Mouse (Mus musculus) spleen, adult 2 months (tissue): Measurements from ENCODE around the gene Iffo2. TPM values are rescaled to one million over a fixed set of nuclear protein-coding genes. Genes with fewer than 3 reads are reported as not detected.

Experiments used
- DNase-seq, 2 experiments: peaks; one replicate each; pipeline versions ENCODE4 v3.0.0 to v3.0.0-alpha.2; 2012 to 2021; ENCODE audit warnings: low spot score in 2 of 2, low read depth in 1 of 2
- H3K27ac ChIP-seq: fragments of 200-500 bp; 2 replicates; pipeline ENCODE4 v1.5.1; 2012; ENCODE audit warnings: low read length, inconsistent platforms; ENCODE audit not compliant: insufficient read depth
- H3K27me3 ChIP-seq: fragments of 200-500 bp; 2 replicates; pipeline ENCODE4 v1.6.1; 2012; ENCODE audit warnings: mild to moderate bottlenecking, moderate library complexity, low read length, inconsistent platforms; ENCODE audit not compliant: control insufficient read depth, insufficient read depth
- H3K36me3 ChIP-seq: fragments of 200-500 bp; 2 replicates; pipeline ENCODE4 v1.6.1; 2012; ENCODE audit warnings: mild to moderate bottlenecking, low read length, inconsistent platforms; ENCODE audit not compliant: control insufficient read depth, insufficient read depth
- H3K4me1 ChIP-seq: fragments of 200-500 bp; 2 replicates; pipeline ENCODE4 v1.6.1; 2011; ENCODE audit warnings: inconsistent platforms; ENCODE audit not compliant: control insufficient read depth, insufficient read depth, insufficient read length
- H3K4me3 ChIP-seq: fragments of 200-500 bp; 2 replicates; pipeline ENCODE4 v1.5.1; 2011; ENCODE audit warnings: mild to moderate bottlenecking, inconsistent platforms; ENCODE audit not compliant: insufficient read depth, insufficient read length; ENCODE audit errors: extremely low read depth
- CTCF ChIP-seq: fragments of 200-500 bp; IDR thresholded peaks from 2 replicates; pipeline ENCODE4 v1.5.1; 2011; ENCODE audit warnings: mild to moderate bottlenecking, inconsistent platforms; ENCODE audit not compliant: insufficient read depth, insufficient read length, insufficient replicate concordance; ENCODE audit errors: extremely low read depth
- POLR2A ChIP-seq: fragments of 200-500 bp; IDR thresholded peaks from 2 replicates; pipeline ENCODE4 v1.6.1; 2011; ENCODE audit warnings: low read depth, low read length, inconsistent platforms
- WGBS: fragments of 180-500 bp; shearing (Covaris S2); methylation state at CpG from one replicate; pipeline ENCODE4 v1.1.7; 2018; 5-methylcytosine and 5-hydroxymethylcytosine counted together
- polyA plus RNA-seq: library from polyadenylated mRNA; depleted of rRNA; stranded (reverse); fragments of >200 nt; gene quantifications from 2 replicates; pipeline ENCODE4 v1.2.3, GENCODE M21; 2012

The Iffo2 gene
- polyA plus RNA-seq, 1 experiment = 3.5 TPM

DNA sequence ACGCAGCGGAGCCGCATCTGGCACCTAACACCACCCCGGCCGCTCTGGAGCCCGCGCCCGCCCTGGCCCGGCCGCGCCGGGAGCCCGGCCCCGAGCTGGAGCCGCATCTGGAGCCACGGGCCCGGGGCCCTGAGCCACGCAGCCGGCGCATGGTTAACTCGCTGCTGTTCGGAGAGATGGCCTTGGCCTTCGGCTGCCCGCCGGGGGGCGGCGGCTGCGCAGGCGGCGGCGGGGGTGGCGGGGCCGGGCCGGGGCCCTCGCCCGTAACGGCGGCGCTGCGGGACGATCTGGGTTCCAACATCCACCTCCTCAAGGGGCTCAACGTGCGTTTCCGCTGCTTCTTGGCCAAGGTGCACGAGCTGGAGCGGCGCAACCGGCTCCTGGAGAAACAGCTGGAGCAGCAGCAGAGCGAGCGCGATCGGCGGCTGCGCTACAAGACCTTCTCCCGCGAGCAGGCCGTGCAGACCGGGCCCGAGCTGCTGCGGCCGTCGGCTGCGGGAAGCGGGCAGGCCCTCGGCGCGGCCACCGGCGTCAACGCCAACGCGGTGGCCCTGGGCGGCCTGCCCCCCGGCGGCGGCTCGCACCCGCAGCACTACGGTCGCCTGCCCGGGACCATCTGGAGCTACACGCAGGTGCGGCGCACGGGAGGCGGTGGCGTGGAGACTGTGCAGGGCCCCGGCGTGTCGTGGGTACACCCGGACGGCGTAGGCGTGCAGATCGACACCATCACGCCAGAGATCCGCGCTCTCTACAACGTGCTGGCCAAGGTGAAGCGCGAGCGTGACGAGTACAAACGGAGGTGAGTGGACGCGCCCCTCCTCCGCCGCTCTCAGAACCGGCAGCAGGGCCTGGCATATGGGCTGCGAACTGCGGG is 44.7 kb downstream of the Iffo2 start:
- Histone ChIP-seq H3K36me3 (no peaks in the 10 kb centered on the region), H3K27ac (peak overlapping the region; percentile 62), H3K4me1 (peaks cover 5% of the 10 kb centered on the region; the same call in 1 of the 2 replicates), H3K4me3 (peak overlapping the region; percentile 73), H3K27me3 (0 out of 2 replicates have a peak, but pooled peaks cover 4% of the 10 kb centered on the region)
- WGBS = under 1% methylated on average over 105 of the region's 111 CpGs
- DNase-seq = peak in 1 of 2 experiments; percentile 27
- TF ChIP-seq CTCF = no peak

DNA sequence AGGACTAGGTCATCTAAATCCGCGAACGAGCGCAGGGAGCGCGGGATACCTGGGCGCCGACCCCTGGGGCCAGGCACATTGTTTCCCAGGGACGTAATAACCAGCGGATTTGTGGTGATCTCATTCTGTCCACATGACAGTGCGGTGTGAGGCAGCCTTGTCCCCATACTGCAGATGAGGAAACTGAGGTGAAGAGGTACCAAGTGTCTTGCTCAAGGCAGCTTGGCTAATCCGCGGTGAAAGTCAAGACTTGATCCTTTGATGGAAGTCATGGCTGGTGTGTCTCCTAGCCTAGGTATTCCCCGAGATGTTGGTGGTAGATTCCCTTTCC is 45.3 kb downstream of the Iffo2 start:
- Histone ChIP-seq H3K36me3 (no peaks in the 10 kb centered on the region), H3K27ac (no peak overlapping the region), H3K4me3 (peak overlapping the region; percentile 73), H3K27me3 (0 out of 2 replicates have a peak, but pooled peaks cover 4% of the 10 kb centered on the region), H3K4me1 (peaks cover 5% of the 10 kb centered on the region; the same call in 1 of the 2 replicates)
- 21% methylated on average over 14 of the region's 14 CpGs for WGBS
- no peak for TF ChIP-seq POLR2A
- no peak for TF ChIP-seq CTCF
- no peak for DNase-seq

DNA sequence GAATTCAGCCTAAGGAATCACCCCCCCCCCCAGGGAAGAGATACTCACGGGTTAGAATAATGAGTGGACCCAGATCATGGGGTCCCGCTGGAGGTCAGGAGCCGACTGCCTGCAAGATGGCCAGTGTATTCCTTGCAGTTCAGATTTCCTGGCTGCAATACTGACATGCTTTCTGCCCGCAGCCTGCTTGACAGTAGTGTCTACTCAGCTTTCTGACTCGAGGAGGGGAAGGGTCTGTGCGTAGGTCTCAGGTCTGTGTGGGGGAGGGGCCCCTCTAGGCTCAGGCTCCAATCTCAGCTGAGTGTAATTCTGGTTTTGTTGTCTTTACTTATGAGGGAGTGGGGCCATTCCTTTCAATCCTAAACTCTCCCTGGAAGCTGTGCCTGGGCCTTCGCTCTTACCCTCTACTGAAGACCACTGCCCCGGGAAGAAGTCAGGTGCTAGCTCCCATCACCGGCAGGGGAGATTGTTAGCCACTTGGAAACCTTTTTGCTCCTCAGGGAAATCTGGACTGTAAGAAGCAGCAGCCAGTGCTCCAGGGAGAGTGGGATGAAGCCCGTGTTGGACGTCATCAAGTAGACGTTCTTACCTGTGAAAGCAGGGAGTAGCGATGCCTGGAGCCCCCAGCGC is 46.0 kb downstream of the Iffo2 start:
- 89% methylated on average over 14 of the region's 14 CpGs for WGBS
- H3K4me1 ChIP-seq = peaks cover 12% of the 10 kb centered on the region
- TF ChIP-seq CTCF (no peak), POLR2A (no peak)
- 0 out of 2 replicates have a peak, but pooled peaks cover 4% of the 10 kb centered on the region for H3K27me3 ChIP-seq
- peak overlapping the region; percentile 12; the same call in 1 of the 2 replicates for H3K4me3 ChIP-seq
- DNase-seq = no peak
- H3K36me3 ChIP-seq = no peaks in the 10 kb centered on the region
- H3K27ac ChIP-seq = no peak overlapping the region

DNA sequence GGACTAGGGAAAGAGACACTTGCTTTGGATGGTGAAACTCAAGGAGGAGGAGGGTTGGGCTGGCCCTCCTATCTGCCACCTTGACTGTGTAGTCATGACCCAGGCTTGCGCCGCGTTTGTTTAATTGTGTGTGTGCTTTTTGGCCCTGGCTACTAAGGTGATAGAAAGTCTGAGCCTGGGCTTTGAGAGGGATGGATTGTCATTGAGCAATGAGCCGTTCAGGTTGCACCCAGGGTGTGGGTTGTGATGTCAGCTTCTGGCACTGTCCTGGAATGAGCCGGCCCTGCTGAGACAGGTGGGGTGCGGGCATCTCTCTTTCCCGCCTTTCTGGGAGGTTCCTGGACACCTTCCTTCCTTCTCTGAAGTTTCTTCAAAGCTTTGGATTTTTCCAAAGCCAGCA is 46.7 kb downstream of the Iffo2 start:
- TF ChIP-seq CTCF = no peak
- no peak for TF ChIP-seq POLR2A
- H3K27ac ChIP-seq = no peak overlapping the region
- no peaks in the 10 kb centered on the region for H3K36me3 ChIP-seq
- peaks cover 15% of the 10 kb centered on the region for H3K4me1 ChIP-seq
- 0 out of 2 replicates have a peak, but pooled peaks cover 4% of the 10 kb centered on the region for H3K27me3 ChIP-seq
- DNase-seq = no peak
- H3K4me3 ChIP-seq = no peak overlapping the region
- 90% methylated on average over 7 of the region's 7 CpGs for WGBS

DNA sequence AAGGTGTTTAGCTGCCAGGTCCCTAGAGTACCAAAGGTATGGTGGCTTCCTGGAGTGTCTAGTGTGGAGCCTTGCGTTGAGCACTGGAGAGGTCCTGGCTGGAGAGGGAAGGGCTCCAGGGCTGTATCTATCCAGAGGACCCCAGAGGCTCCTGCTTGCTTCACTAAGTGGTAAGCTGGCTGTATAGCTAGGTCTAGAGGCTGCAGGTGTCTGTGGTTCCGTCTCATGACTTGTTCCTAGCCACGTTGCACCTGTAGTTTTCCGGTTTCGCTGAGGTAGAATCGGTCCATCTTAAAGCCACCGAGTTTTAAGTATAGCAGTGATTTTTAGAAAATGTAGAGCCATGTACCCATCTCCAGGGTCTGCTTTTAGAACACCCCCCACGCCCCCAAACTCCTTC is 48.0 kb downstream of the Iffo2 start:
- Histone ChIP-seq H3K4me3 (no peak overlapping the region), H3K4me1 (peaks cover 19% of the 10 kb centered on the region), H3K36me3 (no peaks in the 10 kb centered on the region), H3K27ac (no peak overlapping the region), H3K27me3 (0 out of 2 replicates have a peak, but pooled peaks cover 4% of the 10 kb centered on the region)
- WGBS = 59% methylated on average over 8 of the region's 8 CpGs
- no peak for DNase-seq
- no peak for TF ChIP-seq CTCF
- TF ChIP-seq POLR2A = no peak

DNA sequence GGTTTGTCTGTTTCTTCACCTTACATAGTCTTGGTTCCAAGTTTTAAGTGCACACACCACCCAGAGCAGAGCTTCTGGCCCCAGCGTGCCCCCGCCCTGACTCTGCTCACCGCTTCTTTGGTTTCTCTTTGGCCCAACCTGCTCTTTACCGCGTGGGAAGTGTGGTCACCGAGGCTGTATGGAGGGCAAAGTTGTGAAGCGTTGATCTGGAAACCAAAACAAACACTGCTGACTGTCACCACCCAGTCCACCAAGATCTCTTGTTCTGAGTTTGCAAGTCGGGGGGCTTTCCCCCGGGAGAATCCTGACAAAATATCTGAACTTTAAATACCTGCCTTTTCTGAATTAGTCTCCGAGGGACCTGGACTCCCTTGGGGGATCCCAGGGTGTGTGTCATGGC is 48.7 kb downstream of the Iffo2 start:
- 0 out of 2 replicates have a peak, but pooled peaks cover 4% of the 10 kb centered on the region for H3K27me3 ChIP-seq
- H3K27ac ChIP-seq = peak overlapping the region; percentile 54; the same call in 1 of the 2 replicates
- H3K4me3 ChIP-seq = no peak overlapping the region
- peaks cover 19% of the 10 kb centered on the region for H3K4me1 ChIP-seq
- peak in 1 of 2 experiments; percentile 54 for DNase-seq
- H3K36me3 ChIP-seq = no peaks in the 10 kb centered on the region
- no peak for TF ChIP-seq POLR2A
- no peak for TF ChIP-seq CTCF
- WGBS = 8% methylated on average over 10 of the region's 10 CpGs
